In genomic region chr7:127519284-127519683, GRCm38 (mm10) we compare ENCODE assay signal across 9 mouse cellular contexts. TPM values are rescaled to one million over a fixed set of nuclear protein-coding genes. Genes with fewer than 3 reads are reported as not detected.
DNase-seq lines count a peak whose midpoint lies in the region; ATAC-seq and TF ChIP-seq lines count a peak whose summit lies in the region.
"Had no signal": no experiment of that assay in that cellular context is flagged by ENCODE, and none has a peak within 500 bp of the region (broad histone marks: within the 10 kb centered on the region; RNA-seq: fewer than 3 reads in every experiment).

Gm42715 (plus strand) TSS chr7:127519584.

- no peak for DNase-seq in gastrocnemius, postnatal 10 days
- no peak for DNase-seq in gastrocnemius, postnatal 36 days
- no peak for DNase-seq in spleen, adult 2 months (ENCODE audit: low read depth in 1 of 2, low spot score in 2 of 2)
- DNase-seq in spleen, adult 18-20 months: no peak
- no peak for DNase-seq in hindbrain, embryonic 14.5 days (ENCODE audit: low spot score)
- no peak for DNase-seq in testis, postnatal 10 days (ENCODE audit: low spot score)
- DNase-seq in cerebellum, postnatal 4 days (ENCODE audit: low spot score in 2 of 2): no peak
- DNase-seq: cerebellum, adult 18-20 months had no signal

- H3K9me3 ChIP-seq in hindbrain, embryonic 14.5 days (ENCODE audit: control insufficient read depth, low read length): no peaks in the 10 kb centered on the region
- H3K9me3 ChIP-seq in neural tube, embryonic 15.5 days (replicated peaks): no peaks in the 10 kb centered on the region

- no peaks in the 10 kb centered on the region for H3K27me3 ChIP-seq in spleen, adult 2 months (ENCODE audit: control insufficient read depth, insufficient read depth, low read length)
- H3K27me3 ChIP-seq in hindbrain, embryonic 14.5 days (ENCODE audit: control insufficient read depth, insufficient read depth, low read length): no peaks in the 10 kb centered on the region
- no peaks in the 10 kb centered on the region for H3K27me3 ChIP-seq in neural tube, embryonic 15.5 days (replicated peaks)

- no peak within 1 kb of the TSS for H3K4me2 ChIP-seq in hindbrain, embryonic 14.5 days (replicated peaks)
- H3K4me2 ChIP-seq in neural tube, embryonic 15.5 days: no peak within 1 kb of the TSS

- no peak for TF ChIP-seq POLR2A in spleen, adult 2 months (IDR thresholded peaks at IDR 0.05; ENCODE audit: low read depth, low read length)

- H3K4me1 ChIP-seq in spleen, adult 2 months (ENCODE audit: control insufficient read depth, insufficient read depth, insufficient read length): no peaks in the 10 kb centered on the region
- H3K4me1 ChIP-seq in hindbrain, embryonic 14.5 days (replicated peaks; ENCODE audit: control insufficient read depth, insufficient read depth, low read length): no peaks in the 10 kb centered on the region
- peaks cover 2% of the 10 kb centered on the region; the same call in 1 of the 2 replicates for H3K4me1 ChIP-seq in neural tube, embryonic 15.5 days

- WGBS in spleen, adult 2 months: 94% methylated on average over 3 of the region's 3 CpGs
- 95% methylated on average over 3 of the region's 3 CpGs for WGBS in hindbrain, embryonic 14.5 days
- 98% methylated on average over 3 of the region's 3 CpGs for WGBS in neural tube, embryonic 15.5 days

- no peak for TF ChIP-seq CTCF in spleen, adult 2 months (IDR thresholded peaks at IDR 0.05; ENCODE audit: extremely low read depth, insufficient read depth, insufficient read length, insufficient replicate concordance)

- H3K9ac ChIP-seq in hindbrain, embryonic 14.5 days: no peak within 1 kb of the TSS
- H3K9ac ChIP-seq in neural tube, embryonic 15.5 days (replicated peaks): no peak within 1 kb of the TSS

- peaks cover 50% of the 10 kb centered on the region for H3K36me3 ChIP-seq in spleen, adult 2 months (ENCODE audit: control insufficient read depth, insufficient read depth, low read length)
- H3K36me3 ChIP-seq in hindbrain, embryonic 14.5 days (replicated peaks; ENCODE audit: control insufficient read depth, insufficient read depth): peaks cover 98% of the 10 kb centered on the region
- peaks cover 80% of the 10 kb centered on the region for H3K36me3 ChIP-seq in neural tube, embryonic 15.5 days

- H3K27ac ChIP-seq in spleen, adult 2 months (ENCODE audit: insufficient read depth, low read length): no peak within 1 kb of the TSS
- H3K27ac ChIP-seq in hindbrain, embryonic 14.5 days: no peak within 1 kb of the TSS
- H3K27ac ChIP-seq in neural tube, embryonic 15.5 days (replicated peaks): no peak within 1 kb of the TSS

- H3K4me3 ChIP-seq in spleen, adult 2 months (ENCODE audit: extremely low read depth, insufficient read depth, insufficient read length): no peak within 1 kb of the TSS
- H3K4me3 ChIP-seq in hindbrain, embryonic 14.5 days (replicated peaks; ENCODE audit: low read length): no peak within 1 kb of the TSS
- no peak within 1 kb of the TSS for H3K4me3 ChIP-seq in neural tube, embryonic 15.5 days (replicated peaks)

- no peak for ATAC-seq in hindbrain, embryonic 14.5 days (ENCODE audit: low FRiP score)
- ATAC-seq in neural tube, embryonic 15.5 days (ENCODE audit: low FRiP score): no peak

- intact Hi-C loops in gastrocnemius, postnatal 36 days (cut with DNase I): loop anchor here (5.0 kb wide), 1 partner anchor 68 kb away; the partner anchor contains the start of genes Ccdc189 and Rnf40

RNA-seq across cellular contexts. Expression of gene Gm42715, which starts in this region (rescaled TPM):
- total RNA-seq in gastrocnemius, postnatal 10 days (2021): 10 to 100 TPM; 10.3 to 10.5 TPM
- 1 to 10 TPM; 4.2 to 5.4 TPM for total RNA-seq in gastrocnemius, postnatal 36 days (2021)
- 12.0 and 14.6 TPM in 2 replicates for polyA plus RNA-seq in spleen, adult 2 months (2012; rRNA removed)
- 15.6 TPM in 2 replicates for polyA plus RNA-seq in hindbrain, embryonic 14.5 days (2014; fragmentation: Nextera tagmentation; extraction: Ambion mirVana)
- 13.3 and 14.7 TPM in 2 replicates for polyA plus RNA-seq in neural tube, embryonic 15.5 days (2015; fragmentation: Nextera tagmentation; extraction: Ambion mirVana)
